Mouse (Mus musculus): Measurements from ENCODE around the gene B3galnt1. TPM values are rescaled to one million over a fixed set of nuclear protein-coding genes. Genes with fewer than 3 reads are reported as not detected.

Gene B3galnt1
- total RNA-seq, 4 experiments from 2014 or later = 0.90 to 1.9 (median 1.5) TPM

Other genes with a start within 250 kb of the B3galnt1 start
- 10 to 100 TPM; 27.2 to 37.7 (median 34.8) TPM for gene Nmd3, start 123.0 kb upstream of the B3galnt1 start, total RNA-seq (2022)

All from gastrocnemius, adult 8-10 months (tissue).